Mouse (Mus musculus): ENCODE data around the gene Noxred1. TPM values are rescaled to one million over a fixed set of nuclear protein-coding genes. Genes with fewer than 3 reads are reported as not detected.
A peak's percentile ranks its signal among the peaks of the same experiment; 100 is the strongest.
"Not testable (repeated sequence)": the region's sequence is repeated elsewhere in the genome, so short reads cannot be mapped to it uniquely, and the experiment has no call there.

Noxred1 gene
- polyA plus RNA-seq, 1 experiment = 0.55 TPM

GRCm38 (mm10) chr12:87236882-87237483 lies 1.5 kb downstream of the Noxred1 start:
- no peak for DNase-seq (ENCODE audit: low read depth, low spot score)
- 85% methylated on average over 5 of the region's 5 CpGs for WGBS

GRCm38 (mm10) chr12:87230379-87230895 lies 8.1 kb downstream of the Noxred1 start:
- DNase-seq (ENCODE audit: low read depth, low spot score) = no peak

GRCm38 (mm10) chr12:87229633-87230032 lies 8.9 kb downstream of the Noxred1 start:
- WGBS = 80% methylated on average over 2 of the region's 2 CpGs
- DNase-seq (ENCODE audit: low read depth, low spot score) = no peak

DNA sequence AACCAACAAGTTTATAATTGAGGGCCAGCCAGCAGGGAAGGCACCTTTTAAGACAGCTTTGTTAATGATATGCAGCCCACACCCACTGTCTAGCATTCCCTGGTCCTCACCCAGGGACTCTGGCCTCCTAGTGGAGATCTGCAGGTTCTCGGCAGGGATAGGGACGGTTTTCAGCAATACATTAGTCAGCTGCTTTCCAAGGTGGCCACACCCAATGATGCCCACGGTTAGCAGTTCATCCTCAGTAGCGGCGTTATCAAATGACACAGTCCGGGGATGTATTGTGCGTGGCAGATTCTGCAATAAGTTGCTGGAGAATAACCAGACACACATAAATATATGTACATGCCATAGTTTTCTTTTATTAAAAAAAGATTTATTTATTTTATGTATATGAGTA lies 11.7 kb downstream of the Noxred1 start:
- 76% methylated on average over 7 of the region's 7 CpGs for WGBS
- DNase-seq (ENCODE audit: low read depth, low spot score) = no peak

- WGBS = 76% methylated on average over 10 of the region's 10 CpGs
- no peak for DNase-seq (ENCODE audit: low read depth, low spot score)
Observed at GRCm38 (mm10) chr12:87224950-87225349, 13.6 kb downstream of the Noxred1 start.

GRCm38 (mm10) chr12:87219362-87219761 lies 19.2 kb downstream of the Noxred1 start:
- no peak for DNase-seq (ENCODE audit: low read depth, low spot score)
- WGBS = 47% methylated on average over 7 of the region's 7 CpGs

- DNase-seq (ENCODE audit: low read depth, low spot score) = no peak
Observed at GRCm38 (mm10) chr12:87217596-87217995, 20.9 kb downstream of the Noxred1 start.

GRCm38 (mm10) chr12:87216053-87216452 lies 22.5 kb downstream of the Noxred1 start:
- 61% methylated on average over 2 of the region's 2 CpGs for WGBS
- no peak for DNase-seq (ENCODE audit: low read depth, low spot score)

GRCm38 (mm10) chr12:87212844-87213606 lies 25.5 kb downstream of the Noxred1 start:
- no peak for DNase-seq (ENCODE audit: low read depth, low spot score)
- WGBS = 32% methylated on average over 2 of the region's 2 CpGs

GRCm38 (mm10) chr12:87205789-87206188 lies 32.7 kb downstream of the Noxred1 start:
- not testable (repeated sequence) for DNase-seq (ENCODE audit: low read depth, low spot score)
- 92% methylated on average over 5 of the region's 5 CpGs for WGBS

- no peak for DNase-seq (ENCODE audit: low read depth, low spot score)
- 57% methylated on average over 5 of the region's 5 CpGs for WGBS
Observed at GRCm38 (mm10) chr12:87201694-87202093, 36.8 kb downstream of the Noxred1 start.

GRCm38 (mm10) chr12:87199973-87200586 lies 38.5 kb downstream of the Noxred1 start, which contains the start of gene Tmed8:
TSS of gene Tmed8 (minus strand) at chr12:87200454.
- WGBS = under 1% methylated on average over 68 of the region's 70 CpGs

GRCm38 (mm10) chr12:87199206-87199972 lies 39.1 kb downstream of the Noxred1 start, which contains the start of gene Samd15:
TSS of gene Samd15 (plus strand) at chr12:87199723.
- WGBS = 1% methylated on average over 38 of the region's 38 CpGs
- no peak for DNase-seq (ENCODE audit: low read depth, low spot score)

More at GRCm38 (mm10) chr12:87199973-87200586, 38.5 kb downstream of the Noxred1 start, which contains the start of gene Tmed8:
- DNase-seq (ENCODE audit: low read depth, low spot score) = peak; percentile 39

DNA sequence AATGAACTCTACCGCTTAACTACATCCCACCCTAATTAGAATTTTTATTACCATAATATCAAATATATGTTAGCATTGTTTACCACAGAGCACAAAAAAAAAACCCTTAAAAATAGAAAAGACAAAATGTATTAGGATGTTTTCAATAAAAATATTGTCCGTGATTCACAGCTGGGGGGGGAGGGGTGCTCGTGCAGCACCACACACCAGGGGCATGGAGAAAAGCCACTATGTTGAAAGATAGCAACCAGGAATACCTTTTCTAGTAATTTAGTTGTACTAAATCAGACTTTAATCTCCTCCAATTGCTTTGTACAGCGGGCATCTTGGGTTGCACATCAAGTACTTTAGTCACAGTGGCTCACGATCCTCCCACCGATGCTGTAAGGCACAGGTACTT lies 39.7 kb downstream of the Noxred1 start:
- 73% methylated on average over 6 of the region's 6 CpGs for WGBS
- DNase-seq (ENCODE audit: low read depth, low spot score) = no peak

DNA sequence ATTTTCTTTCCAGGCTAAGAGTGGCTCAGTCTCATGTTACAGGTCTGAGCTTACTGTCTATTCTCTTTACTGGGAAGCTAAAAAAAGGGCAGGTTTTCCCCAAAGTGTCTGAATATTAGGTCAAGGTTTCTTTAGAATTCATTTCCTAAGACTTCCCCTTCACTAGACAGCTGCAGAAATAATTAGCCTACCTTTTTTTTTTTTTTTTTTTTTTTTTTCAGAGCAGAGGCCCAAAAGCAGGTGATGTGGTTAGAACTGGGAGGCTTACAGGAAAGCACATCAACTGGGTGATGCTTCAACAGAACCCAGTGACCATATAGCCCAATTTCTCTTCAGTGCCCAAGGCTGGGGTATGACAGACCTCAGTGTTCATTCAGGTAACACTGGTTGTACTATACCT lies 42.2 kb downstream of the Noxred1 start:
- DNase-seq (ENCODE audit: low read depth, low spot score) = no peak

DNA sequence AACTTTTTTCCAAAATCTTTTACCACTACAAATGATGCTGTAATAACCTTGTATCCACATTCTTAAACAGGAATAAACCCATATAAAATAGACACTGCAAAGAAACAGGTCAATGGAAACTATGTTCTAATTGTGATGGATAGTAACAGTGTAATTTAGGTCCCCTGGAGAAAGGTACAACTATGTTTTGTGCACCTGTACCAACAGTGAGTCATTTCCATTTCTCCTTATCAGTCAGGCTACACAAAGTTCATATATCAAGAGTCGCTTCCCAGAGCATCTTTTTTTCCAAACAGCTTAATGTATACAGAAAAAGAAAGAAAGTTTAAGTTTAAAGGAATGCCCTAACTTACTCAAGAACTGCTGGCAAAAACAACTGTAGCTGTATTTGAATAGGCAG lies 43.5 kb downstream of the Noxred1 start:
- DNase-seq (ENCODE audit: low read depth, low spot score) = no peak
- 24% methylated on average over 1 of the region's 1 CpGs for WGBS

GRCm38 (mm10) chr12:87193008-87193407 lies 45.5 kb downstream of the Noxred1 start:
- WGBS = 83% methylated on average over 3 of the region's 3 CpGs
- DNase-seq (ENCODE audit: low read depth, low spot score) = no peak

- 96% methylated on average over 4 of the region's 4 CpGs for WGBS
- DNase-seq (ENCODE audit: low read depth, low spot score) = no peak
Observed at GRCm38 (mm10) chr12:87177631-87178030, 60.9 kb downstream of the Noxred1 start.

GRCm38 (mm10) chr12:87175194-87175946 lies 63.2 kb downstream of the Noxred1 start:
- 82% methylated on average over 4 of the region's 4 CpGs for WGBS
- no peak for DNase-seq (ENCODE audit: low read depth, low spot score)
